ENCODE assay signal across 14 mouse cellular contexts in the genomic region with DNA sequence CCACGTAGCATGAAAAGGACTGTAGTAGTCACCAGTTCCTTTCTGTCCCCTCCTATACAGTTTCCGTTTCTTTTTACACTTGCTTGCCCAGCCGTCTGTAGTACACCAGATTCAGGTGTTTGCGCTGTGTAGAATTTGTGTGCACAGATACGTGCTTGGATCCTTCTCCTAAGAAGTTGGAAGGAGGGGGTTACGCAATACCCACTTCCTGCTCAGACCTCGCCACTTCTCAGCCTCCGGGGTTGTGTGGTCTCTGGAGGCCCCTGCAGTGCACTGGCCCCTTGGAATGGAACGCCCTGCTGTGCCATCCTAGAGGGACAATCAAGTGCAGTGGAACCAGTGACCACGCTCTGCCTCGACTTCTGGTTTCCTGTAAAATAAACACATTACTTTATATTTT. TPM values are rescaled to one million over a fixed set of nuclear protein-coding genes. Genes with fewer than 3 reads are reported as not detected.
DNase-seq lines count a peak whose midpoint lies in the region; ATAC-seq and TF ChIP-seq lines count a peak whose summit lies in the region.
"Had no signal": no experiment of that assay in that cellular context is flagged by ENCODE, and none has a peak within 500 bp of the region (broad histone marks: within the 10 kb centered on the region; RNA-seq: fewer than 3 reads in every experiment).

No protein-coding gene starts in this region.

- H3K9me3 ChIP-seq in liver, embryonic 16.5 days (replicated peaks; ENCODE audit: control insufficient read depth, low read length): no peaks in the 10 kb centered on the region
- H3K9me3 ChIP-seq in forebrain, embryonic 16.5 days (ENCODE audit: control insufficient read depth, low read length): no peaks in the 10 kb centered on the region
- H3K9me3 ChIP-seq: heart, embryonic 15.5 days had no signal

- peak; percentile 82 for ATAC-seq in common myeloid progenitor, adult 5-6 weeks (replicated peaks; ENCODE audit: low read depth, poor library complexity, severe bottlenecking)
- no peak for ATAC-seq in liver, embryonic 16.5 days (ENCODE audit: low read depth)
- no peak for ATAC-seq in forebrain, embryonic 16.5 days

- H3K4me2 ChIP-seq in liver, embryonic 16.5 days (ENCODE audit: low read depth, low read length): peak overlapping the region; percentile 4; the same call in 1 of the 2 replicates
- H3K4me2 ChIP-seq in myocyte (ENCODE audit: low read depth): no peak overlapping the region
- no peak overlapping the region for H3K4me2 ChIP-seq in forebrain, embryonic 16.5 days (ENCODE audit: low read length)
- H3K4me2 ChIP-seq: heart, embryonic 15.5 days had no signal

- no peaks in the 10 kb centered on the region for H3K79me2 ChIP-seq in myocyte (ENCODE audit: control insufficient read depth, insufficient read depth)

- no peak overlapping the region for H3K4me3 ChIP-seq in liver, embryonic 16.5 days (ENCODE audit: low read depth, low read length)
- no peak overlapping the region for H3K4me3 ChIP-seq in myocyte
- no peak overlapping the region for H3K4me3 ChIP-seq in forebrain, embryonic 16.5 days (replicated peaks; ENCODE audit: low read length)
- H3K4me3 ChIP-seq: heart, embryonic 15.5 days had no signal

- no peak for TF ChIP-seq POLR2A in myocyte (IDR thresholded peaks at IDR 0.05; ENCODE audit: insufficient read length, low read depth)

- WGBS in liver, embryonic 16.5 days (ENCODE audit: insufficient replicate concordance): 19% methylated on average over 11 of the region's 11 CpGs
- WGBS in forebrain, embryonic 16.5 days: 79% methylated on average over 11 of the region's 11 CpGs

- H3ac ChIP-seq in myocyte (ENCODE audit: control insufficient read depth, insufficient read length): no peak overlapping the region

- H3K4me1 ChIP-seq in liver, embryonic 16.5 days (ENCODE audit: control insufficient read depth, low read depth, low read length): peaks cover 31% of the 10 kb centered on the region
- no peaks in the 10 kb centered on the region for H3K4me1 ChIP-seq in forebrain, embryonic 16.5 days (replicated peaks; ENCODE audit: control insufficient read depth, insufficient read depth, low read length)

- no peaks in the 10 kb centered on the region for H3K27me3 ChIP-seq in liver, embryonic 16.5 days (ENCODE audit: control insufficient read depth, insufficient read depth, low read depth, low read length)
- no peaks in the 10 kb centered on the region for H3K27me3 ChIP-seq in myocyte (ENCODE audit: control insufficient read depth, insufficient read depth, insufficient read length)
- H3K27me3 ChIP-seq in forebrain, embryonic 16.5 days (replicated peaks; ENCODE audit: control insufficient read depth, insufficient read depth, low read length): no peaks in the 10 kb centered on the region
- H3K27me3 ChIP-seq: heart, embryonic 15.5 days had no signal

- peak; percentile 88 for DNase-seq in 416B (ENCODE audit: low read depth)
- no peak for DNase-seq in cerebellum, postnatal 4 days (ENCODE audit: low spot score in 2 of 2)
- no peak for DNase-seq in frontal cortex, postnatal 14 days (ENCODE audit: low spot score in 2 of 2)
- no peak for DNase-seq in adrenal gland, postnatal 25 days
- DNase-seq: adrenal gland, postnatal 14 days; cerebellum, adult 11 months; embryo, embryonic 11 days had no signal

- no peaks in the 10 kb centered on the region for H3K36me3 ChIP-seq in liver, embryonic 16.5 days (ENCODE audit: control insufficient read depth, insufficient read depth)
- no peaks in the 10 kb centered on the region for H3K36me3 ChIP-seq in myocyte (ENCODE audit: control insufficient read depth, insufficient read depth)
- peaks cover 23% of the 10 kb centered on the region for H3K36me3 ChIP-seq in forebrain, embryonic 16.5 days (ENCODE audit: control insufficient read depth, insufficient read depth)
- H3K36me3 ChIP-seq: heart, embryonic 15.5 days had no signal

- no peak overlapping the region for H3K9ac ChIP-seq in liver, embryonic 16.5 days (ENCODE audit: low read depth, low read length)
- H3K9ac ChIP-seq in forebrain, embryonic 16.5 days (replicated peaks; ENCODE audit: low read depth, low read length): no peak overlapping the region
- H3K9ac ChIP-seq: heart, embryonic 15.5 days had no signal

- H3K27ac ChIP-seq in liver, embryonic 16.5 days (ENCODE audit: low read length): no peak overlapping the region
- no peak overlapping the region for H3K27ac ChIP-seq in forebrain, embryonic 16.5 days (ENCODE audit: low read length)
- H3K27ac ChIP-seq: heart, embryonic 15.5 days; macrophage had no signal

TF ChIP-seq in myocyte, 11 proteins besides CTCF, POLR2A, EP300 and RAD21:
- TF ChIP-seq CEBPB (IDR thresholded peaks at IDR 0.05; ENCODE audit: insufficient read depth, poor library complexity, severe bottlenecking): peak; percentile 61
- TF ChIP-seq REST (IDR thresholded peaks at IDR 0.05; ENCODE audit: insufficient read depth, insufficient read length): no peak

RNA-seq across cellular contexts. Expression of a gene that starts 16.3 kb away (rescaled TPM):
- total RNA-seq in common myeloid progenitor, adult 5-6 weeks (2017): 4.7 TPM in 1 of 2 replicates, not detected in the other
- polyA plus RNA-seq in liver, embryonic 16.5 days (2015; fragmentation: Nextera tagmentation; extraction: Ambion mirVana): 0.04 TPM in 1 of 2 replicates, not detected in the other
- 0.35 TPM for polyA plus RNA-seq in myocyte (2012; fragmentation: generic; extraction: Trizol)
- 8.7 and 12.4 TPM in 2 replicates for polyA plus RNA-seq in forebrain, embryonic 16.5 days (2015; fragmentation: Nextera tagmentation; extraction: Ambion mirVana)
- total RNA-seq in adrenal gland, postnatal 25 days (2021): 1.2 and 1.9 TPM in 2 replicates
- total RNA-seq: gastrocnemius, adult 18-20 months had no signal
- polyA plus RNA-seq: macrophage had no signal
